Mouse (Mus musculus): ENCODE results near the gene Gm2696. TPM values are rescaled to one million over a fixed set of nuclear protein-coding genes. Genes with fewer than 3 reads are reported as not detected.
"Not testable (repeated sequence)": the region's sequence is repeated elsewhere in the genome, so short reads cannot be mapped to it uniquely, and the experiment has no call there.

Gene Gm2696
- polyA plus RNA-seq, 1 experiment = not detected

- Histone ChIP-seq H3K27ac (ENCODE audit: insufficient read depth, low read depth, low read length) (no peak overlapping the region), H3K36me3 (ENCODE audit: control insufficient read depth, insufficient read depth, low read length) (no peaks in the 10 kb centered on the region), H3K27me3 (ENCODE audit: control insufficient read depth, insufficient read depth, low read length) (no peaks in the 10 kb centered on the region), H3K4me3 (ENCODE audit: low read depth, low read length) (no peak overlapping the region), H3K4me1 (ENCODE audit: control insufficient read depth, insufficient read depth, insufficient read length, low read length) (no peaks in the 10 kb centered on the region)
- WGBS = 74% methylated on average over 2 of the region's 2 CpGs
- TF ChIP-seq CTCF (IDR thresholded peaks at IDR 0.05; ENCODE audit: extremely low read depth, insufficient read length, insufficient replicate concordance, low read depth, low read length) = no peak
- TF ChIP-seq POLR2A (IDR thresholded peaks at IDR 0.05; ENCODE audit: low read depth, low read length) = no peak
Observed at GRCm38 (mm10) chr10:77788621-77789020, 25.9 kb upstream of the Gm2696 start.

- Histone ChIP-seq H3K27me3 (ENCODE audit: control insufficient read depth, insufficient read depth, low read length) (no peaks in the 10 kb centered on the region), H3K4me3 (ENCODE audit: low read depth, low read length) (no peak within 1 kb of the TSS), H3K36me3 (ENCODE audit: control insufficient read depth, insufficient read depth, low read length) (no peaks in the 10 kb centered on the region), H3K4me1 (ENCODE audit: control insufficient read depth, insufficient read depth, insufficient read length, low read length) (peaks cover 3% of the 10 kb centered on the region; the same call in 1 of the 2 replicates), H3K27ac (ENCODE audit: insufficient read depth, low read depth, low read length) (no peak within 1 kb of the TSS)
- TF ChIP-seq CTCF (IDR thresholded peaks at IDR 0.05; ENCODE audit: extremely low read depth, insufficient read length, insufficient replicate concordance, low read depth, low read length) = no peak
- TF ChIP-seq POLR2A (IDR thresholded peaks at IDR 0.05; ENCODE audit: low read depth, low read length) = no peak
- 65% methylated on average over 2 of the region's 2 CpGs for WGBS
Observed at GRCm38 (mm10) chr10:77794976-77795375, 19.5 kb upstream of the Gm2696 start, which contains the start of gene Gm9639. Gm9639 (minus strand) TSS chr10:77795076.

- no peak overlapping the region for H3K4me3 ChIP-seq (ENCODE audit: low read depth, low read length)
- WGBS = 50% methylated on average over 3 of the region's 3 CpGs
Observed at GRCm38 (mm10) chr10:77797677-77798076, 16.8 kb upstream of the Gm2696 start.

GRCm38 (mm10) chr10:77798164-77798920, 16.1 kb upstream of the Gm2696 start:
- H3K4me1 ChIP-seq (ENCODE audit: control insufficient read depth, insufficient read depth, insufficient read length, low read length); H3K27me3 ChIP-seq (ENCODE audit: control insufficient read depth, insufficient read depth, low read length); H3K27ac ChIP-seq (ENCODE audit: insufficient read depth, low read depth, low read length); H3K4me3 ChIP-seq (ENCODE audit: low read depth, low read length); H3K36me3 ChIP-seq (ENCODE audit: control insufficient read depth, insufficient read depth, low read length): not testable (repeated sequence)
- 60% methylated on average over 3 of the region's 3 CpGs for WGBS

More at GRCm38 (mm10) chr10:77797677-77798076, 16.8 kb upstream of the Gm2696 start:
- Histone ChIP-seq H3K27ac (ENCODE audit: insufficient read depth, low read depth, low read length) (no peak overlapping the region), H3K27me3 (ENCODE audit: control insufficient read depth, insufficient read depth, low read length) (no peaks in the 10 kb centered on the region), H3K4me1 (ENCODE audit: control insufficient read depth, insufficient read depth, insufficient read length, low read length) (peaks cover 3% of the 10 kb centered on the region; the same call in 1 of the 2 replicates), H3K36me3 (ENCODE audit: control insufficient read depth, insufficient read depth, low read length) (no peaks in the 10 kb centered on the region)
- no peak for TF ChIP-seq POLR2A (IDR thresholded peaks at IDR 0.05; ENCODE audit: low read depth, low read length)
- TF ChIP-seq CTCF (IDR thresholded peaks at IDR 0.05; ENCODE audit: extremely low read depth, insufficient read length, insufficient replicate concordance, low read depth, low read length) = no peak

- H3K4me3 ChIP-seq (ENCODE audit: low read depth, low read length) = no peak within 1 kb of the TSS
- no peaks in the 10 kb centered on the region for H3K36me3 ChIP-seq (ENCODE audit: control insufficient read depth, insufficient read depth, low read length)
- H3K4me1 ChIP-seq (ENCODE audit: control insufficient read depth, insufficient read depth, insufficient read length, low read length) = peaks cover 3% of the 10 kb centered on the region; the same call in 1 of the 2 replicates
- TF ChIP-seq CTCF (IDR thresholded peaks at IDR 0.05; ENCODE audit: extremely low read depth, insufficient read length, insufficient replicate concordance, low read depth, low read length) (no peak), POLR2A (IDR thresholded peaks at IDR 0.05; ENCODE audit: low read depth, low read length) (no peak)
- no peak within 1 kb of the TSS for H3K27ac ChIP-seq (ENCODE audit: insufficient read depth, low read depth, low read length)
- no peaks in the 10 kb centered on the region for H3K27me3 ChIP-seq (ENCODE audit: control insufficient read depth, insufficient read depth, low read length)
- 46% methylated on average over 8 of the region's 8 CpGs for WGBS
Observed at GRCm38 (mm10) chr10:77798921-77799508, 15.5 kb upstream of the Gm2696 start, which contains the start of gene Gm19668. Gm19668 (minus strand) TSS chr10:77799133.

- TF ChIP-seq POLR2A (IDR thresholded peaks at IDR 0.05; ENCODE audit: low read depth, low read length) = no peak
- no peak for TF ChIP-seq CTCF (IDR thresholded peaks at IDR 0.05; ENCODE audit: extremely low read depth, insufficient read length, insufficient replicate concordance, low read depth, low read length)
- Histone ChIP-seq H3K27me3 (ENCODE audit: control insufficient read depth, insufficient read depth, low read length) (no peaks in the 10 kb centered on the region), H3K4me3 (ENCODE audit: low read depth, low read length) (no peak overlapping the region), H3K27ac (ENCODE audit: insufficient read depth, low read depth, low read length) (no peak overlapping the region), H3K36me3 (ENCODE audit: control insufficient read depth, insufficient read depth, low read length) (no peaks in the 10 kb centered on the region), H3K4me1 (ENCODE audit: control insufficient read depth, insufficient read depth, insufficient read length, low read length) (0 out of 2 replicates have a peak, but pooled peaks cover under 1% of the 10 kb centered on the region)
- WGBS = 22% methylated on average over 3 of the region's 3 CpGs
Observed at GRCm38 (mm10) chr10:77804095-77804494, 10.4 kb upstream of the Gm2696 start.

- H3K27ac ChIP-seq (ENCODE audit: insufficient read depth, low read depth, low read length) = no peak within 1 kb of the TSS
- no peaks in the 10 kb centered on the region for H3K27me3 ChIP-seq (ENCODE audit: control insufficient read depth, insufficient read depth, low read length)
- TF ChIP-seq POLR2A (IDR thresholded peaks at IDR 0.05; ENCODE audit: low read depth, low read length) = no peak
- no peak for TF ChIP-seq CTCF (IDR thresholded peaks at IDR 0.05; ENCODE audit: extremely low read depth, insufficient read length, insufficient replicate concordance, low read depth, low read length)
- H3K4me1 ChIP-seq (ENCODE audit: control insufficient read depth, insufficient read depth, insufficient read length, low read length) = no peaks in the 10 kb centered on the region
- H3K4me3 ChIP-seq (ENCODE audit: low read depth, low read length) = no peak within 1 kb of the TSS
- no peaks in the 10 kb centered on the region for H3K36me3 ChIP-seq (ENCODE audit: control insufficient read depth, insufficient read depth, low read length)
- WGBS = 55% methylated on average over 5 of the region's 5 CpGs
Observed at GRCm38 (mm10) chr10:77811743-77812142, 2.7 kb upstream of the Gm2696 start, which contains the start of gene Gm9507. Gm9507 (minus strand) TSS chr10:77811843.

All from small intestine, adult 2 months (tissue).